Mouse (Mus musculus) hindbrain, embryonic 11.5 days (tissue): ENCODE results near the gene Tgfbr3l. TPM values are rescaled to one million over a fixed set of nuclear protein-coding genes. Genes with fewer than 3 reads are reported as not detected.
A peak's percentile ranks its signal among the peaks of the same experiment; 100 is the strongest.
"Not testable (repeated sequence)": the region's sequence is repeated elsewhere in the genome, so short reads cannot be mapped to it uniquely, and the experiment has no call there.

Experiments used
- ATAC-seq: fragments of 200-750 bp; cut with Nextera tagmentation; 2 replicates; pipeline ENCODE4 v1.8.0; 2017; ENCODE audit warnings: mild to moderate bottlenecking, moderate TSS enrichment, moderate library complexity; ENCODE audit not compliant: low FRiP score
- DNase-seq: peaks from one replicate; pipeline ENCODE4 v3.0.0-alpha.2; 2015; ENCODE audit warnings: low spot score
- H3K27ac ChIP-seq: fragments of 300-500 bp; sonication (generic); 2 replicates; pipeline ENCODE4 v1.5.1; 2014; ENCODE audit warnings: mild to moderate bottlenecking, low read depth, low read length
- H3K27me3 ChIP-seq: fragments of 300-500 bp; sonication (generic); 2 replicates; pipeline ENCODE4 v1.6.1; 2014; ENCODE audit warnings: mild to moderate bottlenecking, low read length, moderate library complexity, mixed read lengths; ENCODE audit not compliant: control insufficient read depth, insufficient read depth
- H3K36me3 ChIP-seq: fragments of 300-500 bp; sonication (generic); 2 replicates; pipeline ENCODE4 v1.6.1; 2014; ENCODE audit warnings: mild to moderate bottlenecking, low read length, moderate library complexity, mixed read lengths; ENCODE audit not compliant: control insufficient read depth, insufficient read depth
- H3K4me1 ChIP-seq: fragments of 300-500 bp; sonication (generic); replicated peaks from 2 replicates; pipeline ENCODE4 v1.6.1; 2014; ENCODE audit warnings: low read length, mixed read lengths; ENCODE audit not compliant: control insufficient read depth, insufficient read depth
- H3K4me2 ChIP-seq: fragments of 300-500 bp; sonication (generic); replicated peaks from 2 replicates; pipeline ENCODE4 v1.6.1; 2014; ENCODE audit warnings: mild to moderate bottlenecking, low read depth, low read length
- H3K4me3 ChIP-seq: fragments of 300-500 bp; sonication (generic); 2 replicates; pipeline ENCODE4 v1.5.1; 2014; ENCODE audit warnings: low read depth, low read length
- H3K9ac ChIP-seq: fragments of 300-500 bp; sonication (generic); 2 replicates; pipeline ENCODE4 v1.6.1; 2014; ENCODE audit warnings: low read depth, low read length
- H3K9me3 ChIP-seq: fragments of 300-500 bp; sonication (generic); 2 replicates; pipeline ENCODE4 v1.6.1; 2016; ENCODE audit warnings: low read length; ENCODE audit not compliant: control insufficient read depth
- WGBS: fragments of 180-500 bp; shearing (Covaris S2); extraction: QIAGEN DNeasy Blood & Tissue Kit; methylation state at CpG from one replicate; pipeline ENCODE4 v1.1.7; 2014; 5-methylcytosine and 5-hydroxymethylcytosine counted together
- polyA plus RNA-seq: library from polyadenylated mRNA; unstranded; fragments of >200 nt; fragmentation: Nextera tagmentation; extraction: Ambion mirVana; gene quantifications from 2 replicates; pipeline ENCODE4 v1.2.1, GENCODE M21; 2014

Tgfbr3l gene
- polyA plus RNA-seq, 1 experiment from 2014 or later: 2.1 TPM

GRCm38 (mm10) chr8:4245737-4246136 is 2.3 kb upstream of the Tgfbr3l start:
- H3K27me3 ChIP-seq: no peaks in the 10 kb centered on the region
- no peak overlapping the region for H3K27ac ChIP-seq
- DNase-seq: no peak
- H3K9ac ChIP-seq: no peak overlapping the region
- H3K4me1 ChIP-seq: 0 out of 2 replicates have a peak, but pooled peaks cover 2% of the 10 kb centered on the region
- 90% methylated on average over 13 of the region's 13 CpGs for WGBS
- H3K4me2 ChIP-seq: no peak overlapping the region
- H3K4me3 ChIP-seq: no peak overlapping the region
- peaks cover 16% of the 10 kb centered on the region for H3K36me3 ChIP-seq
- no peaks in the 10 kb centered on the region for H3K9me3 ChIP-seq
- no peak for ATAC-seq

- H3K4me1 ChIP-seq: 0 out of 2 replicates have a peak, but pooled peaks cover 2% of the 10 kb centered on the region
- 91% methylated on average over 8 of the region's 8 CpGs for WGBS
- H3K4me3 ChIP-seq: no peak overlapping the region
- no peak for ATAC-seq
- H3K9me3 ChIP-seq: no peaks in the 10 kb centered on the region
- H3K4me2 ChIP-seq: no peak overlapping the region
- no peak overlapping the region for H3K27ac ChIP-seq
- H3K27me3 ChIP-seq: no peaks in the 10 kb centered on the region
- DNase-seq: no peak
- H3K9ac ChIP-seq: no peak overlapping the region
- H3K36me3 ChIP-seq: peaks cover 16% of the 10 kb centered on the region
Observed at GRCm38 (mm10) chr8:4247241-4247640, 773 bp upstream of the Tgfbr3l start.

GRCm38 (mm10) chr8:4249213-4249612 is 1.2 kb downstream of the Tgfbr3l start:
- Histone ChIP-seq H3K36me3 (peaks cover 7% of the 10 kb centered on the region), H3K27ac (no peak overlapping the region), H3K4me3 (no peak overlapping the region), H3K9ac (no peak overlapping the region), H3K27me3 (no peaks in the 10 kb centered on the region), H3K9me3 (no peaks in the 10 kb centered on the region), H3K4me2 (no peak overlapping the region), H3K4me1 (peaks cover 10% of the 10 kb centered on the region)
- DNase-seq (no peak), ATAC-seq (no peak)
- WGBS: 10% methylated on average over 29 of the region's 29 CpGs

GRCm38 (mm10) chr8:4250306-4250970 is 2.4 kb downstream of the Tgfbr3l start:
- no peak overlapping the region for H3K27ac ChIP-seq
- no peak for ATAC-seq
- 34% methylated on average over 26 of the region's 26 CpGs for WGBS

GRCm38 (mm10) chr8:4252116-4252760 is 4.2 kb downstream of the Tgfbr3l start:
- Histone ChIP-seq H3K4me1 (peaks cover 13% of the 10 kb centered on the region), H3K36me3 (peaks cover 6% of the 10 kb centered on the region; the same call in 1 of the 2 replicates), H3K4me3 (peak overlapping the region; percentile 81), H3K4me2 (peak overlapping the region; percentile 31), H3K9ac (peak overlapping the region; percentile 77), H3K9me3 (no peaks in the 10 kb centered on the region), H3K27ac (no peak overlapping the region), H3K27me3 (no peaks in the 10 kb centered on the region)
- DNase-seq: no peak
- ATAC-seq: peak; percentile 0; the same call in 1 of the 2 replicates
- 47% methylated on average over 8 of the region's 8 CpGs for WGBS

More at GRCm38 (mm10) chr8:4250306-4250970, 2.4 kb downstream of the Tgfbr3l start:
- Histone ChIP-seq H3K36me3 (0 out of 2 replicates have a peak, but pooled peaks cover 2% of the 10 kb centered on the region), H3K27me3 (no peaks in the 10 kb centered on the region), H3K9me3 (no peaks in the 10 kb centered on the region), H3K9ac (no peak overlapping the region), H3K4me2 (no peak overlapping the region), H3K4me3 (no peak overlapping the region), H3K4me1 (peaks cover 11% of the 10 kb centered on the region)
- DNase-seq: peak; percentile 90

- Histone ChIP-seq H3K4me1 (peaks cover 18% of the 10 kb centered on the region), H3K9me3 (no peaks in the 10 kb centered on the region), H3K4me2 (peak within 1 kb of the TSS; percentile 78), H3K36me3 (peaks cover 6% of the 10 kb centered on the region; the same call in 1 of the 2 replicates), H3K27me3 (no peaks in the 10 kb centered on the region), H3K9ac (peak within 1 kb of the TSS; percentile 77), H3K4me3 (peak within 1 kb of the TSS; percentile 81), H3K27ac (peak within 1 kb of the TSS; percentile 83)
- ATAC-seq: peak; percentile 91
- peak; percentile 98 for DNase-seq
- under 1% methylated on average over 65 of the region's 69 CpGs for WGBS
Observed at GRCm38 (mm10) chr8:4252934-4253841, 5.2 kb downstream of the Tgfbr3l start, which contains the start of gene Snapc2. Gene Snapc2 (plus strand): TSS chr8:4253080.

GRCm38 (mm10) chr8:4254001-4254400 is 6.0 kb downstream of the Tgfbr3l start:
- peak overlapping the region; percentile 78 for H3K4me2 ChIP-seq
- no peak overlapping the region for H3K27ac ChIP-seq
- no peak for ATAC-seq
- H3K4me3 ChIP-seq: peak overlapping the region; percentile 81
- 67% methylated on average over 6 of the region's 6 CpGs for WGBS
- peak overlapping the region; percentile 77; the same call in 1 of the 2 replicates for H3K9ac ChIP-seq
- peaks cover 18% of the 10 kb centered on the region for H3K4me1 ChIP-seq
- peaks cover 6% of the 10 kb centered on the region; the same call in 1 of the 2 replicates for H3K36me3 ChIP-seq
- no peaks in the 10 kb centered on the region for H3K27me3 ChIP-seq
- H3K9me3 ChIP-seq: no peaks in the 10 kb centered on the region
- peak; percentile 25 for DNase-seq

GRCm38 (mm10) chr8:4255471-4255870 is 7.5 kb downstream of the Tgfbr3l start:
- H3K27me3 ChIP-seq, H3K36me3 ChIP-seq: not testable (repeated sequence)

More at GRCm38 (mm10) chr8:4255471-4255870, 7.5 kb downstream of the Tgfbr3l start:
- peaks cover 16% of the 10 kb centered on the region for H3K4me1 ChIP-seq
- not testable (repeated sequence) for ATAC-seq, H3K4me3 ChIP-seq, H3K9ac ChIP-seq, DNase-seq, H3K9me3 ChIP-seq, H3K4me2 ChIP-seq, H3K27ac ChIP-seq
- WGBS: 88% methylated on average over 7 of the region's 7 CpGs
